Mouse (Mus musculus): ENCODE data around the gene Gm45021. TPM values are rescaled to one million over a fixed set of nuclear protein-coding genes. Genes with fewer than 3 reads are reported as not detected.

The Gm45021 gene
- polyA plus RNA-seq, 1 experiment = 1.1 TPM

GRCm38 (mm10) chr6:48626984-48627383, 37.6 kb downstream of the Gm45021 start:
- TF ChIP-seq CTCF (IDR thresholded peaks at IDR 0.05; ENCODE audit: extremely low read depth, insufficient read depth, low read length) = no peak
- peak; percentile 64 for TF ChIP-seq POLR2A (IDR thresholded peaks at IDR 0.05; ENCODE audit: extremely low read depth, insufficient read depth, low read length)
- peaks cover 9% of the 10 kb centered on the region; the same call in 1 of the 2 replicates for H3K4me1 ChIP-seq (ENCODE audit: control insufficient read depth, insufficient read depth, low read length)
- peak overlapping the region; percentile 52 for H3K4me3 ChIP-seq (ENCODE audit: insufficient read depth, low read length)
- peak overlapping the region; percentile 26; the same call in 1 of the 2 replicates for H3K27ac ChIP-seq (ENCODE audit: insufficient read depth, low read length)

GRCm38 (mm10) chr6:48627511-48627924, 38.1 kb downstream of the Gm45021 start:
- Histone ChIP-seq H3K4me1 (ENCODE audit: control insufficient read depth, insufficient read depth, low read length) (peaks cover 9% of the 10 kb centered on the region; the same call in 1 of the 2 replicates), H3K4me3 (ENCODE audit: insufficient read depth, low read length) (peak overlapping the region; percentile 52), H3K27ac (ENCODE audit: insufficient read depth, low read length) (peak overlapping the region; percentile 33)
- TF ChIP-seq CTCF (IDR thresholded peaks at IDR 0.05; ENCODE audit: extremely low read depth, insufficient read depth, low read length) = no peak

- Histone ChIP-seq H3K4me1 (ENCODE audit: control insufficient read depth, insufficient read depth, low read length) (peaks cover 9% of the 10 kb centered on the region; the same call in 1 of the 2 replicates), H3K27ac (ENCODE audit: insufficient read depth, low read length) (0 out of 2 replicates have a peak overlapping the region, but pooled peaks have one; percentile 33), H3K4me3 (ENCODE audit: insufficient read depth, low read length) (peak overlapping the region; percentile 52)
- TF ChIP-seq CTCF (IDR thresholded peaks at IDR 0.05; ENCODE audit: extremely low read depth, insufficient read depth, low read length) (no peak), POLR2A (IDR thresholded peaks at IDR 0.05; ENCODE audit: extremely low read depth, insufficient read depth, low read length) (no peak)
Observed at GRCm38 (mm10) chr6:48628377-48628776, 39.0 kb downstream of the Gm45021 start.

- TF ChIP-seq POLR2A (IDR thresholded peaks at IDR 0.05; ENCODE audit: extremely low read depth, insufficient read depth, low read length) (peak; percentile 32; the same call in 1 of the 2 replicates), CTCF (IDR thresholded peaks at IDR 0.05; ENCODE audit: extremely low read depth, insufficient read depth, low read length) (no peak)
- Histone ChIP-seq H3K4me3 (ENCODE audit: insufficient read depth, low read length) (peak overlapping the region; percentile 52), H3K4me1 (ENCODE audit: control insufficient read depth, insufficient read depth, low read length) (peaks cover 9% of the 10 kb centered on the region; the same call in 1 of the 2 replicates), H3K27ac (ENCODE audit: insufficient read depth, low read length) (peak overlapping the region; percentile 41)
Observed at GRCm38 (mm10) chr6:48628808-48629660, 39.6 kb downstream of the Gm45021 start.

- TF ChIP-seq POLR2A (IDR thresholded peaks at IDR 0.05; ENCODE audit: extremely low read depth, insufficient read depth, low read length) (no peak), CTCF (IDR thresholded peaks at IDR 0.05; ENCODE audit: extremely low read depth, insufficient read depth, low read length) (no peak)
- Histone ChIP-seq H3K27ac (ENCODE audit: insufficient read depth, low read length) (peak overlapping the region; percentile 41), H3K4me1 (ENCODE audit: control insufficient read depth, insufficient read depth, low read length) (peaks cover 9% of the 10 kb centered on the region; the same call in 1 of the 2 replicates), H3K4me3 (ENCODE audit: insufficient read depth, low read length) (peak overlapping the region; percentile 52)
Observed at GRCm38 (mm10) chr6:48629661-48630034, 40.2 kb downstream of the Gm45021 start.

- TF ChIP-seq POLR2A (IDR thresholded peaks at IDR 0.05; ENCODE audit: extremely low read depth, insufficient read depth, low read length) (no peak), CTCF (IDR thresholded peaks at IDR 0.05; ENCODE audit: extremely low read depth, insufficient read depth, low read length) (no peak)
- Histone ChIP-seq H3K4me1 (ENCODE audit: control insufficient read depth, insufficient read depth, low read length) (peaks cover 9% of the 10 kb centered on the region; the same call in 1 of the 2 replicates), H3K4me3 (ENCODE audit: insufficient read depth, low read length) (no peak overlapping the region), H3K27ac (ENCODE audit: insufficient read depth, low read length) (no peak overlapping the region)
Observed at GRCm38 (mm10) chr6:48630831-48631230, 41.4 kb downstream of the Gm45021 start.

- Histone ChIP-seq H3K4me1 (ENCODE audit: control insufficient read depth, insufficient read depth, low read length) (peaks cover under 1% of the 10 kb centered on the region), H3K4me3 (ENCODE audit: insufficient read depth, low read length) (no peak overlapping the region), H3K27ac (ENCODE audit: insufficient read depth, low read length) (no peak overlapping the region)
- TF ChIP-seq CTCF (IDR thresholded peaks at IDR 0.05; ENCODE audit: extremely low read depth, insufficient read depth, low read length) (no peak), POLR2A (IDR thresholded peaks at IDR 0.05; ENCODE audit: extremely low read depth, insufficient read depth, low read length) (no peak)
Observed at GRCm38 (mm10) chr6:48635105-48635504, 45.7 kb downstream of the Gm45021 start.

- Histone ChIP-seq H3K27ac (ENCODE audit: insufficient read depth, low read length) (no peak overlapping the region), H3K4me1 (ENCODE audit: control insufficient read depth, insufficient read depth, low read length) (no peaks in the 10 kb centered on the region; the same call in 1 of the 2 replicates), H3K4me3 (ENCODE audit: insufficient read depth, low read length) (no peak overlapping the region)
- TF ChIP-seq CTCF (IDR thresholded peaks at IDR 0.05; ENCODE audit: extremely low read depth, insufficient read depth, low read length) (no peak), POLR2A (IDR thresholded peaks at IDR 0.05; ENCODE audit: extremely low read depth, insufficient read depth, low read length) (no peak)
Observed at GRCm38 (mm10) chr6:48636515-48636914, 47.1 kb downstream of the Gm45021 start.

- Histone ChIP-seq H3K27ac (ENCODE audit: insufficient read depth, low read length) (no peak overlapping the region), H3K4me3 (ENCODE audit: insufficient read depth, low read length) (no peak overlapping the region), H3K4me1 (ENCODE audit: control insufficient read depth, insufficient read depth, low read length) (no peaks in the 10 kb centered on the region; the same call in 1 of the 2 replicates)
- no peak for TF ChIP-seq CTCF (IDR thresholded peaks at IDR 0.05; ENCODE audit: extremely low read depth, insufficient read depth, low read length)
- TF ChIP-seq POLR2A (IDR thresholded peaks at IDR 0.05; ENCODE audit: extremely low read depth, insufficient read depth, low read length) = no peak
Observed at GRCm38 (mm10) chr6:48637811-48638500, 48.5 kb downstream of the Gm45021 start.
